Mouse (Mus musculus): ENCODE measurements around the gene H60c. TPM values are rescaled to one million over a fixed set of nuclear protein-coding genes. Genes with fewer than 3 reads are reported as not detected.
"Not testable (repeated sequence)": the region's sequence is repeated elsewhere in the genome, so short reads cannot be mapped to it uniquely, and the experiment has no call there.

The H60c gene
- polyA plus RNA-seq, 1 experiment from 2014 or later = not detected

DNA sequence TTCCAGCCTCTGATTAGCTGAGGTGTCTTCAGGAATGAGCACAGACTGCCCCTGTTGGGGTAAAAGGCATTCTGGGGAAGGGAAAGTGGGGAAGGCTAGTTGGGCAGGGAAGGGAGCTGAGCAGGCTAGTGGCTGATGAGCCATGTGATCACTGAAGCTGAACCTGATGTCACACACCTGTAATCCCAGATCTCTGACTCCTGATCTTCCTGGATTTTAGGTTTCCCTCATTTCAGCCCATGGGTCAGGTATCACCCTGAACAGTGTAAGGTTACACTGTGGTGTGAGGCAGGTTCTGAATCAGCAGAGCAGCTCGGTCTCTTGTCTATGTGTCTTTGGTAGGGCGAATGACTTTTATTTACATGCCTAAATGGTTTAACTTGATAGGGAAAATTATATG is 4.8 kb downstream of the H60c start:
- H3K36me3 ChIP-seq (ENCODE audit: control insufficient read depth, insufficient read depth, low read length) = no peaks in the 10 kb centered on the region
- H3K9ac ChIP-seq (ENCODE audit: low read length) = no peak overlapping the region
- H3K27ac ChIP-seq (ENCODE audit: low read depth) = no peak overlapping the region
- no peaks in the 10 kb centered on the region for H3K4me1 ChIP-seq (replicated peaks; ENCODE audit: control insufficient read depth, insufficient read depth, low read length)
- DNase-seq (ENCODE audit: low spot score) = no peak
- H3K27me3 ChIP-seq (replicated peaks; ENCODE audit: control insufficient read depth, insufficient read depth, low read length) = no peaks in the 10 kb centered on the region
- H3K9me3 ChIP-seq (ENCODE audit: control insufficient read depth, low read length) = no peaks in the 10 kb centered on the region
- H3K4me2 ChIP-seq (ENCODE audit: low read length) = no peak overlapping the region
- no peak overlapping the region for H3K4me3 ChIP-seq (ENCODE audit: low read depth, low read length)
- ATAC-seq (replicated peaks; ENCODE audit: low FRiP score, low TSS enrichment, low read depth) = no peak
- 87% methylated on average over 2 of the region's 2 CpGs for WGBS

DNA sequence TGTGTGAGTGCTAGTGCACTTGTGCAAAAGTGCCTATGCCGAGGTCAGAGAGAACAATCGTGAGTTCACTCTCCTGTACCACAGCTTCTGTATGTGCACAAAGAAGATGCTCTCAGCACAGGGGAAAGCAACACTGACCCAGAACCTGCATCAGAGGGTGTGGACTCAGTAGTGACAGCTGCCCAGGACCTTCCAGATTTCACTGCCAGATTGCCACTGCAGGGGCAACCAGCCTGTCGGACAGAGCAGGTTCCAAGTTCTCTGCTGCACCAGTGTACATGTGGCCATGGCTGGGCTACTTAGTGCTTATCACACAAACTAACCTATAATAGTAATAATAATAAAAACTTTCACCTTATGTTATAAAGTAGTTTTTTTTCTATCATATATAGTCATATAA is 10.2 kb downstream of the H60c start:
- WGBS = 86% methylated on average over 3 of the region's 3 CpGs
- Histone ChIP-seq H3K4me1 (replicated peaks; ENCODE audit: control insufficient read depth, insufficient read depth, low read length) (no peaks in the 10 kb centered on the region), H3K4me2 (ENCODE audit: low read length) (no peak overlapping the region), H3K27me3 (replicated peaks; ENCODE audit: control insufficient read depth, insufficient read depth, low read length) (no peaks in the 10 kb centered on the region), H3K9me3 (ENCODE audit: control insufficient read depth, low read length) (no peaks in the 10 kb centered on the region), H3K9ac (ENCODE audit: low read length) (no peak overlapping the region), H3K4me3 (ENCODE audit: low read depth, low read length) (no peak overlapping the region), H3K36me3 (ENCODE audit: control insufficient read depth, insufficient read depth, low read length) (no peaks in the 10 kb centered on the region), H3K27ac (ENCODE audit: low read depth) (no peak overlapping the region)
- DNase-seq (ENCODE audit: low spot score) (no peak), ATAC-seq (replicated peaks; ENCODE audit: low FRiP score, low TSS enrichment, low read depth) (no peak)

DNA sequence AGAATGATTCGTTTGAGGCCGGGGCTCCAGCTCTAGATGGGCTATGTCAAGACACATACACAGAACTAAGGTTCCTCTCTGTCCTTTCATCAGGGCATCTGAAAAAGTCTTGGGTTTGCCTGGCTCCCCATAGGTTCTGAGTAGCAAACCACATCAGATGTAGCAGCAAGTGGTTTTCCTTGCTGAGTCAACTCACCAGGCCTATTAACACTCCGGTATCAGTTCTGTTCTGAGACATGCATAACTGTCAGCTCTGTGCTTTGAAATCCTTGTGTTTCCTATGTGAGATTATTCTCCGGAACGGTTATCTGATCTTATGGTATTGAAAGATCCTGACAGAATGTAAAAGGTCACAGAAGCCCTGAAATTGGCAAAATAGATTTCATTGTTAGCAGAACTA is 29.1 kb downstream of the H60c start:
- not testable (repeated sequence) for H3K27ac ChIP-seq (ENCODE audit: low read depth); H3K36me3 ChIP-seq (ENCODE audit: control insufficient read depth, insufficient read depth, low read length); H3K4me3 ChIP-seq (ENCODE audit: low read depth, low read length); ATAC-seq (replicated peaks; ENCODE audit: low FRiP score, low TSS enrichment, low read depth); H3K9me3 ChIP-seq (ENCODE audit: control insufficient read depth, low read length); H3K4me1 ChIP-seq (replicated peaks; ENCODE audit: control insufficient read depth, insufficient read depth, low read length); H3K9ac ChIP-seq (ENCODE audit: low read length); DNase-seq (ENCODE audit: low spot score); H3K27me3 ChIP-seq (replicated peaks; ENCODE audit: control insufficient read depth, insufficient read depth, low read length); H3K4me2 ChIP-seq (ENCODE audit: low read length)
- 90% methylated on average over 5 of the region's 5 CpGs for WGBS

DNA sequence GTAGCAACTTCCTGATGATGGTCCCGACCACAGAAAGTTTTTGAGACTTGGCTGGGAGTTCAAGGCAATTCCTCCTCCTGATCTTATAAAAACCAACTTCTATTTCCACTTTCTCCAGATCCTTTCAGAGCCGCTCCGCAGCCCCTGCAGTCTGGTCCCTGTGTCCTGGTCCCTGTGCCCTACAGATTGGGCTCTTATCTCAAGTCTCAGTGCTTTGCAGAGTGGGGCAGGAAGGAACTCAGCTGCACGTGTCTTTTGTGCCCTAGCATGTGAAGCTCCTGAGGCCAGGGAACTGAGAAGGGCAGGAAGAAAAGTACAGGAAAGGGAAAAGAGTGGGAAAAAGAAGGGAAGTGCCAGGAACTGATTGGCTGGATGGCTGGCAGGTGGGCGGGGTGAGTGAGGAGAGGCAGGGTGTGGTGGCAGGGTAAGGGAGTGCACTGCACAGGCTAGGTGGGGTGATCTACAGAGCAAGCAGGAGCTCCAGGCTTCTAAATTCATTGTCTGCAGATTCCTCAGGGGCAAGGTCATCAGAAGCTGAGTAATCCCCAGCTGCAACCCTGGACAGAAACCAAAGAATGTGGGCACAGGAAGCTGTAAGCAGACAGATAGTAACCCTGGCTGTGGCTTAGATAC is 30.8 kb downstream of the H60c start:
- ATAC-seq (replicated peaks; ENCODE audit: low FRiP score, low TSS enrichment, low read depth) (0 out of 2 replicates have a peak, but pooled peaks have one; percentile 43), DNase-seq (ENCODE audit: low spot score) (no peak)
- H3K4me2 ChIP-seq (ENCODE audit: low read length) = no peak overlapping the region
- H3K4me3 ChIP-seq (ENCODE audit: low read depth, low read length) = no peak overlapping the region
- no peak overlapping the region for H3K9ac ChIP-seq (ENCODE audit: low read length)
- H3K36me3 ChIP-seq (ENCODE audit: control insufficient read depth, insufficient read depth, low read length) = no peaks in the 10 kb centered on the region
- no peaks in the 10 kb centered on the region for H3K27me3 ChIP-seq (replicated peaks; ENCODE audit: control insufficient read depth, insufficient read depth, low read length)
- H3K4me1 ChIP-seq (replicated peaks; ENCODE audit: control insufficient read depth, insufficient read depth, low read length) = no peaks in the 10 kb centered on the region
- H3K27ac ChIP-seq (ENCODE audit: low read depth) = no peak overlapping the region
- no peaks in the 10 kb centered on the region for H3K9me3 ChIP-seq (ENCODE audit: control insufficient read depth, low read length)
- 71% methylated on average over 5 of the region's 5 CpGs for WGBS

DNA sequence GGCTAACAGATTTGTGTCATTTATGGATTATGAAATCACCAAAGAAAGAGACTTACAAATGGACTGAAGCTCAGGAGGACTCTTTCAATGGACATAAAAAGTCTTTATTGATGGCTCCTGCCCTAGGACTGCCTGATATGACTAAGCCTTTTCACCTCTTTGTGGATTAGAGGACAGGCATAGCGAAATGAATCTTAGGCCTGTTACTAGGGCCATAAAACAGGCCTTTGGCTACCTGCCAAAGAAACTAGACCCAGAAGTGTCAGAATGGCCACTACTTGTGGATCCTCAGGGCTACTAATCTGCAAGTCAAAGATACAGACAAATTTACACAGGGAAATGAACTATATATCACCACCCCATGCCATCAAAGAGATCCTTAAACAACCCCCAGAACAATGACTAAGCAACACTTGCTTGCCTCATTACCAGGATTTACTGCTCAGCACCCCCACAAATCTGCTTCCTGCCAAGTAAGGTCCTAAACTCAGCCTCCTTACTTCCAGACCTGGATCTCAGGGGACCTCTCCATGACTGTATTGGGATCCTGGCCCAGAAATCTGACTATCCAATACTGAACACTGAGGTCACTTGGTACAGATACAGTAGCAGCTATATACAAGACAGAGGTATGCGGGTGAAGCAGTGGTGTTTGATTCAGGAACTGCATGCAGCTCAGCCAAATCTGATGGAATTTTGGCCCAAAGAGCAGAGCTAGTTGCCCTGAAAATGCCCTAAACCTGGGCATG is 39.0 kb downstream of the H60c start:
- ATAC-seq (replicated peaks; ENCODE audit: low FRiP score, low TSS enrichment, low read depth) (peak; percentile 72), DNase-seq (ENCODE audit: low spot score) (no peak)
- Histone ChIP-seq H3K27me3 (replicated peaks; ENCODE audit: control insufficient read depth, insufficient read depth, low read length) (no peaks in the 10 kb centered on the region), H3K9ac (ENCODE audit: low read length) (no peak overlapping the region), H3K9me3 (ENCODE audit: control insufficient read depth, low read length) (no peaks in the 10 kb centered on the region), H3K4me2 (ENCODE audit: low read length) (no peak overlapping the region), H3K4me1 (replicated peaks; ENCODE audit: control insufficient read depth, insufficient read depth, low read length) (no peaks in the 10 kb centered on the region), H3K36me3 (ENCODE audit: control insufficient read depth, insufficient read depth, low read length) (no peaks in the 10 kb centered on the region), H3K27ac (ENCODE audit: low read depth) (no peak overlapping the region), H3K4me3 (ENCODE audit: low read depth, low read length) (no peak overlapping the region)
- WGBS = 54% methylated on average over 2 of the region's 2 CpGs

Other genes starting within 250 kb of the H60c start
- 2.2 and 2.6 TPM in 2 replicates for gene Ppp1r14c, start 98.3 kb upstream of the H60c start, polyA plus RNA-seq (2014; fragmentation: Nextera tagmentation; extraction: Ambion mirVana)